Mouse (Mus musculus): Measurements from ENCODE around the gene Anxa9. TPM values are rescaled to one million over a fixed set of nuclear protein-coding genes. Genes with fewer than 3 reads are reported as not detected.

The Anxa9 gene
- polyA plus RNA-seq, 1 experiment from 2014 or later: 1.6 TPM

- H3K36me3 ChIP-seq: no peaks in the 10 kb centered on the region
- no peaks in the 10 kb centered on the region for H3K27me3 ChIP-seq
- no peaks in the 10 kb centered on the region for H3K9me3 ChIP-seq
- ATAC-seq (ENCODE audit: borderline replicate concordance, extremely low read depth, low FRiP score, low TSS enrichment): peak; percentile 90
- H3K4me2 ChIP-seq: peak within 1 kb of the TSS; percentile 72
- H3K4me1 ChIP-seq: peaks cover 19% of the 10 kb centered on the region
- whole genome bisulfite sequencing: under 1% methylated on average over 53 of the region's 53 CpGs
- peak within 1 kb of the TSS; percentile 76 for H3K9ac ChIP-seq
- H3K27ac ChIP-seq: peak within 1 kb of the TSS; percentile 98
- peak within 1 kb of the TSS; percentile 70 for H3K4me3 ChIP-seq
Observed at GRCm38 (mm10) chr3:95281216-95282126, 25.5 kb downstream of the Anxa9 start, which contains the start of the genes Mindy1 and Prune1. TSS of gene Mindy1 (plus strand) at chr3:95281345. TSS of gene Prune1 (minus strand) at chr3:95282076.

GRCm38 (mm10) chr3:95280747-95281146 is 26.2 kb downstream of the Anxa9 start:
- peak overlapping the region; percentile 72 for H3K4me2 ChIP-seq
- 9% methylated on average over 8 of the region's 8 CpGs for WGBS

GRCm38 (mm10) chr3:95277149-95277551 is 29.8 kb downstream of the Anxa9 start:
- no peak overlapping the region for H3K4me2 ChIP-seq
- no peak for ATAC-seq (ENCODE audit: borderline replicate concordance, extremely low read depth, low FRiP score, low TSS enrichment)
- H3K9ac ChIP-seq: no peak overlapping the region

More at GRCm38 (mm10) chr3:95280747-95281146, 26.2 kb downstream of the Anxa9 start:
- Histone ChIP-seq H3K4me1 (peaks cover 19% of the 10 kb centered on the region), H3K9me3 (no peaks in the 10 kb centered on the region), H3K36me3 (no peaks in the 10 kb centered on the region), H3K27ac (peak overlapping the region; percentile 98), H3K9ac (peak overlapping the region; percentile 75), H3K27me3 (no peaks in the 10 kb centered on the region), H3K4me3 (peak overlapping the region; percentile 70)
- ATAC-seq (ENCODE audit: borderline replicate concordance, extremely low read depth, low FRiP score, low TSS enrichment): no peak

GRCm38 (mm10) chr3:95276428-95276934 is 30.5 kb downstream of the Anxa9 start:
- H3K4me2 ChIP-seq: no peak overlapping the region
- H3K4me3 ChIP-seq: no peak overlapping the region
- no peaks in the 10 kb centered on the region for H3K36me3 ChIP-seq
- 0 out of 2 replicates have a peak, but pooled peaks cover 8% of the 10 kb centered on the region for H3K4me1 ChIP-seq
- ATAC-seq (ENCODE audit: borderline replicate concordance, extremely low read depth, low FRiP score, low TSS enrichment): no peak
- H3K27ac ChIP-seq: no peak overlapping the region
- 64% methylated on average over 5 of the region's 5 CpGs for WGBS
- no peaks in the 10 kb centered on the region for H3K9me3 ChIP-seq
- no peak overlapping the region for H3K9ac ChIP-seq
- no peaks in the 10 kb centered on the region for H3K27me3 ChIP-seq

More at GRCm38 (mm10) chr3:95277149-95277551, 29.8 kb downstream of the Anxa9 start:
- WGBS: 86% methylated on average over 1 of the region's 1 CpGs
- Histone ChIP-seq H3K27ac (no peak overlapping the region), H3K4me3 (no peak overlapping the region), H3K36me3 (no peaks in the 10 kb centered on the region), H3K27me3 (no peaks in the 10 kb centered on the region), H3K4me1 (0 out of 2 replicates have a peak, but pooled peaks cover 8% of the 10 kb centered on the region), H3K9me3 (no peaks in the 10 kb centered on the region)

GRCm38 (mm10) chr3:95275161-95275560 is 31.8 kb downstream of the Anxa9 start:
- Histone ChIP-seq H3K9ac (no peak overlapping the region), H3K9me3 (no peaks in the 10 kb centered on the region), H3K4me2 (no peak overlapping the region), H3K36me3 (no peaks in the 10 kb centered on the region), H3K4me1 (0 out of 2 replicates have a peak, but pooled peaks cover 2% of the 10 kb centered on the region), H3K4me3 (no peak overlapping the region), H3K27ac (no peak overlapping the region), H3K27me3 (no peaks in the 10 kb centered on the region)
- ATAC-seq (ENCODE audit: borderline replicate concordance, extremely low read depth, low FRiP score, low TSS enrichment): no peak
- WGBS: 68% methylated on average over 6 of the region's 6 CpGs

- Histone ChIP-seq H3K9me3 (no peaks in the 10 kb centered on the region), H3K4me2 (no peak overlapping the region), H3K27me3 (no peaks in the 10 kb centered on the region), H3K36me3 (no peaks in the 10 kb centered on the region), H3K27ac (no peak overlapping the region), H3K4me1 (no peaks in the 10 kb centered on the region), H3K9ac (no peak overlapping the region), H3K4me3 (no peak overlapping the region)
- 94% methylated on average over 4 of the region's 4 CpGs for WGBS
- no peak for ATAC-seq (ENCODE audit: borderline replicate concordance, extremely low read depth, low FRiP score, low TSS enrichment)
Observed at GRCm38 (mm10) chr3:95274453-95274852, 32.5 kb downstream of the Anxa9 start.

GRCm38 (mm10) chr3:95273471-95273870 is 33.5 kb downstream of the Anxa9 start:
- no peak overlapping the region for H3K4me2 ChIP-seq
- H3K36me3 ChIP-seq: no peaks in the 10 kb centered on the region
- H3K4me1 ChIP-seq: no peaks in the 10 kb centered on the region
- H3K9ac ChIP-seq: no peak overlapping the region
- 83% methylated on average over 5 of the region's 5 CpGs for WGBS
- H3K9me3 ChIP-seq: no peaks in the 10 kb centered on the region
- H3K27ac ChIP-seq: no peak overlapping the region
- ATAC-seq (ENCODE audit: borderline replicate concordance, extremely low read depth, low FRiP score, low TSS enrichment): no peak
- no peak overlapping the region for H3K4me3 ChIP-seq
- H3K27me3 ChIP-seq: no peaks in the 10 kb centered on the region

GRCm38 (mm10) chr3:95270766-95271364 is 36.1 kb downstream of the Anxa9 start:
- no peak overlapping the region for H3K9ac ChIP-seq
- H3K9me3 ChIP-seq: no peaks in the 10 kb centered on the region
- 77% methylated on average over 12 of the region's 12 CpGs for WGBS
- no peaks in the 10 kb centered on the region for H3K27me3 ChIP-seq
- H3K4me3 ChIP-seq: no peak overlapping the region
- H3K36me3 ChIP-seq: peaks cover 19% of the 10 kb centered on the region
- no peak for ATAC-seq (ENCODE audit: borderline replicate concordance, extremely low read depth, low FRiP score, low TSS enrichment)
- H3K4me2 ChIP-seq: no peak overlapping the region
- no peaks in the 10 kb centered on the region for H3K4me1 ChIP-seq
- H3K27ac ChIP-seq: no peak overlapping the region

GRCm38 (mm10) chr3:95269789-95270188 is 37.2 kb downstream of the Anxa9 start:
- H3K4me2 ChIP-seq: no peak overlapping the region
- no peaks in the 10 kb centered on the region for H3K9me3 ChIP-seq
- no peak overlapping the region for H3K4me3 ChIP-seq
- no peak for ATAC-seq (ENCODE audit: borderline replicate concordance, extremely low read depth, low FRiP score, low TSS enrichment)
- no peaks in the 10 kb centered on the region for H3K4me1 ChIP-seq
- peaks cover 22% of the 10 kb centered on the region for H3K36me3 ChIP-seq
- H3K27ac ChIP-seq: no peak overlapping the region
- no peaks in the 10 kb centered on the region for H3K27me3 ChIP-seq
- no peak overlapping the region for H3K9ac ChIP-seq
- WGBS: 89% methylated on average over 5 of the region's 5 CpGs

GRCm38 (mm10) chr3:95267855-95268254 is 39.1 kb downstream of the Anxa9 start:
- Histone ChIP-seq H3K4me1 (no peaks in the 10 kb centered on the region), H3K27me3 (no peaks in the 10 kb centered on the region), H3K36me3 (peaks cover 27% of the 10 kb centered on the region), H3K9ac (no peak overlapping the region), H3K4me3 (no peak overlapping the region), H3K27ac (no peak overlapping the region), H3K4me2 (no peak overlapping the region), H3K9me3 (no peaks in the 10 kb centered on the region)
- ATAC-seq (ENCODE audit: borderline replicate concordance, extremely low read depth, low FRiP score, low TSS enrichment): no peak

GRCm38 (mm10) chr3:95266052-95266451 is 40.9 kb downstream of the Anxa9 start:
- H3K36me3 ChIP-seq: peaks cover 42% of the 10 kb centered on the region
- no peak for ATAC-seq (ENCODE audit: borderline replicate concordance, extremely low read depth, low FRiP score, low TSS enrichment)
- no peaks in the 10 kb centered on the region for H3K4me1 ChIP-seq
- no peak overlapping the region for H3K9ac ChIP-seq
- no peak overlapping the region for H3K4me3 ChIP-seq
- no peak overlapping the region for H3K4me2 ChIP-seq
- H3K27me3 ChIP-seq: no peaks in the 10 kb centered on the region
- no peaks in the 10 kb centered on the region for H3K9me3 ChIP-seq
- WGBS: 91% methylated on average over 3 of the region's 3 CpGs
- no peak overlapping the region for H3K27ac ChIP-seq

GRCm38 (mm10) chr3:95264724-95265123 is 42.3 kb downstream of the Anxa9 start:
- Histone ChIP-seq H3K27ac (no peak overlapping the region), H3K4me2 (no peak overlapping the region), H3K36me3 (peaks cover 50% of the 10 kb centered on the region), H3K27me3 (no peaks in the 10 kb centered on the region), H3K4me3 (no peak overlapping the region), H3K9ac (no peak overlapping the region), H3K9me3 (no peaks in the 10 kb centered on the region), H3K4me1 (no peaks in the 10 kb centered on the region)
- no peak for ATAC-seq (ENCODE audit: borderline replicate concordance, extremely low read depth, low FRiP score, low TSS enrichment)
- 83% methylated on average over 1 of the region's 1 CpGs for WGBS

All from lung, embryonic 15.5 days (tissue).